Mouse (Mus musculus): ENCODE data around the gene Clock.

DNA sequence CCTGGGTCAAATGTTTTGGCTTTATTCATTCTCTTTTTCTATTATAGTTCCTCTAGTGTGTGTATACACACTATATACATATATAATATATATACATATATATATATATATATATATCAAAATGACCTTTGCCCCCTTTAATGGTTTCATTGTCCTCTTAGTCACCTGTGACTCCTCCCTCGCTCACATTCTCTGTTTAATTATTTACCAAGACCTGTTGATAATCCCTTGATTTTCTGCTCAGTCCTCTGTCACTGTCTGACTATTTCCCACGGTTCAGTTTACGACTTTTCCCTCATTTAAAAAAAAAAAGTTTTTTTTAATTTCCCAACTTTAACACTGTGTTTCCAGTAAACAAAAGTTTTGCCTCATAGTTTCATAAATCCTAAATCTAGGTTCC lies 1.7 kb upstream of the Clock start:
- TF ChIP-seq EP300 (IDR thresholded peaks at IDR 0.05; ENCODE audit: low read depth) (no peak), CTCF (IDR thresholded peaks at IDR 0.05; ENCODE audit: low read depth) (no peak)

Measured in liver, embryonic 14.5 days (tissue).